Mouse (Mus musculus) macrophage (primary cell): ENCODE data around the gene Prkag2. TPM values are rescaled to one million over a fixed set of nuclear protein-coding genes. Genes with fewer than 3 reads are reported as not detected.

Source experiments
- H3K27ac ChIP-seq: fragments of 350-480 bp; formaldehyde crosslinking; 2 replicates; pipeline ENCODE4 v1.9.0; 2021
- H3K36me3 ChIP-seq: fragments of 350-480 bp; formaldehyde crosslinking; 2 replicates; pipeline ENCODE4 v1.9.0; 2021; ENCODE audit errors: inconsistent target
- H3K4me3 ChIP-seq: fragments of 350-480 bp; formaldehyde crosslinking; 2 replicates; pipeline ENCODE4 v1.9.0; 2021; ENCODE audit errors: inconsistent target
- H3K79me2 ChIP-seq: fragments of 350-480 bp; formaldehyde crosslinking; 2 replicates; pipeline ENCODE4 v1.9.0; 2021; ENCODE audit errors: inconsistent target
- WGBS: methylation state at CpG from one replicate; pipeline ENCODE4 v1.1.7; 2026; ENCODE audit warnings: inconsistent platforms; ENCODE audit not compliant: missing documents; 5-methylcytosine and 5-hydroxymethylcytosine counted together
- polyA plus RNA-seq: library from polyadenylated mRNA; stranded (reverse); fragments of 250-400 nt; gene quantifications from 3 replicates; pipeline ENCODE4 v1.2.4, GENCODE M21; 2018; ENCODE audit warnings: inconsistent platforms

The Prkag2 gene
- polyA plus RNA-seq, 1 experiment from 2014 or later: 28.2 TPM

DNA sequence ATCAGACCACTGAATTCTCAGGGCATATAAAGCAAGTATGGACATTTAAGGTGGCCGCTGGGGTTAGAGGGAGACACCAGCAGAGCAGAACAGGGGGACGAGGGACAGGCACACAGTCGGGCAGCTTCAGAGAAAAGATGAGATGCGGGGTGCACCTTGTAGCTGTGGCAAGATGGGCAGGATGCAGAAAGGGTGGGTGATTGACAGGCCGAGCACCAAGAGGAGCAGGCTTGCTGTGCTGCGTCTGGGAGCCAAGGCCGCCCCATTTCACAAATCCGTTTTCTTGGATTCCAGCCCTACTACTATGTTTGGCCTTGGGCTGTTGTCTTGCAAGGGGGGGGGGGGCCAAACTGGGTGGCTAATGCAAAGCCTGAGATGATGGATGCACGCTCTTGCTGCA is 195.5 kb downstream of the Prkag2 start:
- no peak overlapping the region for H3K4me3 ChIP-seq
- H3K36me3 ChIP-seq: no peaks in the 10 kb centered on the region
- H3K27ac ChIP-seq: no peak overlapping the region
- H3K79me2 ChIP-seq: no peaks in the 10 kb centered on the region
- 93% methylated on average over 9 of the region's 9 CpGs for whole genome bisulfite sequencing

DNA sequence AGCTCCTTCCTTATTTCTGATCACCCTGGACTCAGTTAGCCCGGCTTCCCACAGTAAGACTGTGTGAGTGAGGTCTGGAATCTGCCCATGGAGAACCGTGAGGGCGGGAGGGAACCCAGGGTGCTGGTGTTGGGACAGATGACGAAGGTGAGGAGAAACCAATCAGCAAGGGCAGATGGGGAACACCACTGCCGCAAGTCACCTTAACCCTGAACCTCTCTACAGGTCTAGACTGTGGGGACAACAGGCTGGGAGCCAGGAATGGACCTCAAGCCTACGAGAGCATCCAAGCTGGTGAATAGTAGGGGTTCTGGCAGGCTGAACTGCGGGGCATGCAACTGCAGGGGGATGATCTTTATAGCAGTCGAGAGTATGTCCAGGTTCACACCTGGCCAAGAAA is 196.0 kb downstream of the Prkag2 start:
- Histone ChIP-seq H3K4me3 (no peak overlapping the region), H3K27ac (no peak overlapping the region), H3K36me3 (no peaks in the 10 kb centered on the region), H3K79me2 (no peaks in the 10 kb centered on the region)
- WGBS: 97% methylated on average over 8 of the region's 8 CpGs

DNA sequence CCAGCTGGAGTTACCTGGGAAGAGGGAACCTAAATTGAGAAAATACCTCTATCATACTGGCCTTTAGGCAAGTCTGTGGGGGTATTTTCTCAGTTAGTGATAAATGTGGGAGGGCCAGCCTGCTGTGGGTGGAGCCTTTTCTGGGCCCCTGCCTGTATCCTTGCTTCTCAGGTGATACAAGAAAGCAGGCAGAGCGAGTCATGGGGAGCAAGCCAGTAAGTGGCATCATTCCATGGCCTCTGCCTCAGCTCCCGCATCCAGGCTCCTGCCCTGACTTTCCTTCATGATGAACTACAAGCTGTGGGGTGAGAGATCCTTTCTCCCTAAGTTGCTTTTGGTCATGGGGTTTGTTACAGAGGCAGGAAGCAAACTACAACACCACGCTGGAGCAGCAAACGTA is 196.4 kb downstream of the Prkag2 start:
- H3K4me3 ChIP-seq: no peak overlapping the region
- 97% methylated on average over 4 of the region's 4 CpGs for WGBS
- no peak overlapping the region for H3K27ac ChIP-seq
- H3K79me2 ChIP-seq: no peaks in the 10 kb centered on the region
- H3K36me3 ChIP-seq: no peaks in the 10 kb centered on the region

DNA sequence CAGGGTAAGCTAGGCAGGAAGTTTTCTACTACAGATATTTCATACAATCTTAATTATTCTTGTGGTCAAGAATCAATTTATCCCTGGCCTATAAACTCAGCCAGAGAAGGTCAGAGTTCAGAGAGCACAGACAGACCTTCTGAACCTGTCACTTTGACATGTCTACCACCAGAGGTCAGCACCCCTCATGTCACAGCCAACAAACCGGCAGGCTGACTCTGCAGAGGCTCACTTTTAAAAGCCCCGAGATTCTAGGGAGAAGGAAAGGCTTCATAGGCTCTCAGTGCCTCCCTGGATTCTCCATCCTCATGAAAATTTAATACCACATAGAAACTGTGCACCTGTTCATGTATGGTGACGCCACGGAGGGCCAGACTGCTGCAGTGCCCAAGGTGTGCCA is 197.6 kb downstream of the Prkag2 start:
- no peak overlapping the region for H3K27ac ChIP-seq
- 58% methylated on average over 4 of the region's 4 CpGs for WGBS
- no peak overlapping the region for H3K4me3 ChIP-seq
- H3K36me3 ChIP-seq: no peaks in the 10 kb centered on the region
- H3K79me2 ChIP-seq: no peaks in the 10 kb centered on the region

DNA sequence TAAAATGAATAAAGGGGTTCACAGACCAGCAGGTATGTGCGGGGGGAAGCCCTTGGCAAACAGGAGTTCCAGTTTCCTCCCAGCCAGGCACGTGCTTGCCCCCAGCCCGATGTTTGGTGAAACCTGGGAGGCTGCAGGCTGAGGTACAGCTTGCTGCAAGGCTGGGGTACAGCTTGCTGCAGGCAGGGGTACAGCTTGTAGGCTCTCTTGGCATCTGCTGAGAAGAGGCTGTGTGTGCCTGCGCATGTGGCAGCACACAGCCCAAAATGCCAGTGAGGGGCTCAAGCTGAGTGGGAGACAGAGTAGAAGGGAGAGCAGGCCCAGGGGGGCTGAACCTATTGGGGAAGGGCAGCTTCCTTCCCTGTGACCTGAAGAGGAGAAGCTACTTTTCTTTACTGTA is 204.8 kb downstream of the Prkag2 start:
- Histone ChIP-seq H3K4me3 (no peak overlapping the region), H3K36me3 (no peaks in the 10 kb centered on the region), H3K79me2 (no peaks in the 10 kb centered on the region), H3K27ac (no peak overlapping the region)
- 93% methylated on average over 4 of the region's 4 CpGs for WGBS

DNA sequence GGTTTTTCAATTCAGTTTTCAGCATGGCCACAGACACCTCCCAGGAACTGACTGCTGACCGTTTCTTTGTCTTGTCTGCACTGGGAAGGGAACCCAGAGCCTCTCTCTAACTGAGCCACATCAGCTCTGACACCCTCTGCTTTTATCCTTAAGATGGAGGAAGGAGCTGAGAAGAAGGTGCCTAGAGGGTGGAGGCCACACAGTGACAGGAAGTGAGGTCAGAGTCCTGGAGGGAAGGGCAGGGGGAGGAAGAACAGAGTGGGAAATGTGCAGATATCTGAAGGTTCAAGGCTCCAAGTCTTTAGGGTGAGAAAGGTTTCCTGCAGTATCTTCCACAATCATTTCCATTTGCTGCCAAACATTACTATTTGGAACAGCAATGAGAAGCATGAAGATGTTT is 205.6 kb downstream of the Prkag2 start:
- H3K79me2 ChIP-seq: no peaks in the 10 kb centered on the region
- no peak overlapping the region for H3K4me3 ChIP-seq
- 46% methylated on average over 1 of the region's 1 CpGs for WGBS
- no peaks in the 10 kb centered on the region for H3K36me3 ChIP-seq
- no peak overlapping the region for H3K27ac ChIP-seq

DNA sequence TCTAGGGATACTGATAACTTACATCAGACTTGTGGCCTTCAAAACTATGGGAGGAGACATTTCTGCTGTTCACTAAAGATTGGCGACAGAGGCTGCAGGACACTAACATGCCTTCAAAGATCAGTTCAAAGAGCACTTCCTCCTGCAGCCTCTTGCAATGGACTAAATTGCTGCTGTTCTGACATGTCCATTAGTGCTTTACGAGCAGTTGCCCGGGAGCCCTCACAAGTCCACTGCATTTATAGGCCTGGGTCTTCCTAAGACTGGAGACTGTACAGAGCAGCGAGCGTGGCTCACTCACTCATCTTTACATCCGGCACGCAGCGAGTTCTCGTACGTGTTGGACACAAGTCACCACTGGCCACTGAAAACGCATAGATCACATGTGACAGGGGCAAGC is 208.0 kb downstream of the Prkag2 start:
- no peaks in the 10 kb centered on the region for H3K36me3 ChIP-seq
- WGBS: 91% methylated on average over 11 of the region's 11 CpGs

DNA sequence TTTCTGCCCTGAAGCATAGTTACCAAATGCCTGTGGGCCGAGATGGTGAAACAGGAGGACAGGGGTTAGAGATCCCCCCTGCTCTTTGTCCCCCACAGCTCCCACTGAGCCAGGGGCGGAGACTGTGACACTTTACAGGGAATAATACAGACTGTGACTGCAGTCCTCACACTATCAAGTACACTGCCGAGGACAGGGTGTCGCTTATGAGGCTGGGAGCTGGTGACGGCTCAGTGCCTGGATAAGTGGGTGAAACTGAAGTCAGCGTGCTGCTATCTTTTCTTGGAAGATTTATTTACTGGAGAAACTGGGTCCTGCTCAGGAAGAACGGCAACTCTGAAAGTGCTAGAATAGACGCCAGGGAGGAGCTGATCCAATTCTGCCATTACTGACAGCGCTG is 210.6 kb downstream of the Prkag2 start:
- H3K36me3 ChIP-seq: 0 out of 2 replicates have a peak, but pooled peaks cover 7% of the 10 kb centered on the region

More for the DNA sequence above, 208.0 kb downstream of the Prkag2 start:
- Histone ChIP-seq H3K4me3 (no peak overlapping the region), H3K79me2 (no peaks in the 10 kb centered on the region), H3K27ac (no peak overlapping the region)

DNA sequence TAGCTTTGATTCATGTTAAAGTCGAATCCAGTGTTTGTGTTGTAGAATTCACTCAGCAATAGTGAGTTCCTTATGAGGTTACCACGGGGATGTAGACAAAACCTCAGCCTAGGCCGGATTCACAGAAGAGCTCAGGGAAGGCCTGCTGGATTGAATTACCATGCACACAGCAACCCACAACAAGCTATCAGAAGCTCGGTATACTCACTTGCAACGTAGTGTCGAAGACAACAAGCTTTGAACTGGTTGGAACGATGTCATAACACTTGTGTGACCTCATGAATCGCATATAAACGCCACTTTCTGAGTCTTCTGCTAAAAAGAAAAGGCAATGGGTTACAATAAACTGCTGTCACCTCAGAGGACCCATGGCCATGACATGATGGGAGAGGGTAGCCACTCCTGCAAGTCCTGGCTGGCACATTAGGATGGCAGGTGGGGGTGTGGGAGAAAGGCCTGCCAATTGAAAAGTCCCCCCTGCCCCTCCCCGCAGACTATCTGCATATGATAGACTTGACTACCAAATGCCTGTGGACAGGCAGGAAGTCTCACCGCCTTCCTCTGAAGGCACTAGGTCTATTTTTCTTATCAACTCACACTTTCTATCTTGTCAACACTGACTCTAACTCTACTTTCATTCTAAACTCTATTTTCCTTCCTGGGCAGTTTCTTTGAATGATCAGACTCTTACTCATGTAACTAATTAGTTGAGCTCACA is 211.4 kb downstream of the Prkag2 start:
- 96% methylated on average over 10 of the region's 11 CpGs for WGBS
- H3K79me2 ChIP-seq: no peaks in the 10 kb centered on the region
- no peak overlapping the region for H3K4me3 ChIP-seq
- no peak overlapping the region for H3K27ac ChIP-seq
- 0 out of 2 replicates have a peak, but pooled peaks cover 7% of the 10 kb centered on the region for H3K36me3 ChIP-seq

More for the DNA sequence above, 210.6 kb downstream of the Prkag2 start:
- Histone ChIP-seq H3K79me2 (no peaks in the 10 kb centered on the region), H3K4me3 (no peak overlapping the region), H3K27ac (no peak overlapping the region)
- WGBS: 96% methylated on average over 9 of the region's 9 CpGs

DNA sequence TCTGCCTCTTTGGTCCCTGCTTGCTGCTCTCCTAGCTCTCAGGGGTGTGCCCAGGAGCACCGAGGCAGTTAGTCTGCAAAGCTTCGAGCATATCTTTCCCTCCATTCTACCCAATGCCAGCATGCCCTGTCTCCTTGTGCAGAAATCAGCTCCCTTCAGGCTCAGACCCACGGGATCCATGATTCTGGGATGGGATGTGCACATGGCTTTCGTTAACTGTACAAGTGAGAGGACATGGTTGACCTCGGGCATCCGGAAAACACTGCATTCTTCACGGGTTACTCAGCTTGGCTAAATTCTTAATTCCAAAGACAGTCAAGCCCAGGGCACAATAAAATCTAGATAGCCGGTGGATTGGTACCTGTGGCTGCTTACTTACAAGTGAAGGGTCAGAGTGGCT is 213.2 kb downstream of the Prkag2 start:
- no peaks in the 10 kb centered on the region for H3K79me2 ChIP-seq
- 94% methylated on average over 8 of the region's 8 CpGs for WGBS
- H3K27ac ChIP-seq: no peak overlapping the region
- H3K4me3 ChIP-seq: no peak overlapping the region
- 0 out of 2 replicates have a peak, but pooled peaks cover 7% of the 10 kb centered on the region for H3K36me3 ChIP-seq

DNA sequence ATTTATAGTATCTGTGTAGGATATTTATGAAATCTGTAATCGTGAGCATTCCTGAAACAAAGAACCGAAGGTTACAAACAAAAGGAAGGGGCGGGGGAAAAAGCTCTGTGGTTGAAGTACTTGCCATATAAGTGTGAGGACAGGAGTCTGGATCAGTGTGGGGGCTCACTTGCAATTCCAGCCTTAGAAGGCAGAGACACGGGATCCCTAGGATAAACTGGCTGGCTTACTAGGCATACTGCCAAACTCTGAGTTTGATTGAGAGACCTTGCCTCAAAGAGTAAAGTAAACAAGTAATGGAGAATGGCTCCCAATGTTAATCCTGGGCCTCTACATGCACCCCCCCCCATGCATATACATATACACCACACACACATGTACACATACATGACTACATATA is 221.7 kb downstream of the Prkag2 start:
- Histone ChIP-seq H3K27ac (no peak overlapping the region), H3K36me3 (no peaks in the 10 kb centered on the region), H3K4me3 (no peak overlapping the region), H3K79me2 (no peaks in the 10 kb centered on the region)
- 98% methylated on average over 4 of the region's 4 CpGs for WGBS

DNA sequence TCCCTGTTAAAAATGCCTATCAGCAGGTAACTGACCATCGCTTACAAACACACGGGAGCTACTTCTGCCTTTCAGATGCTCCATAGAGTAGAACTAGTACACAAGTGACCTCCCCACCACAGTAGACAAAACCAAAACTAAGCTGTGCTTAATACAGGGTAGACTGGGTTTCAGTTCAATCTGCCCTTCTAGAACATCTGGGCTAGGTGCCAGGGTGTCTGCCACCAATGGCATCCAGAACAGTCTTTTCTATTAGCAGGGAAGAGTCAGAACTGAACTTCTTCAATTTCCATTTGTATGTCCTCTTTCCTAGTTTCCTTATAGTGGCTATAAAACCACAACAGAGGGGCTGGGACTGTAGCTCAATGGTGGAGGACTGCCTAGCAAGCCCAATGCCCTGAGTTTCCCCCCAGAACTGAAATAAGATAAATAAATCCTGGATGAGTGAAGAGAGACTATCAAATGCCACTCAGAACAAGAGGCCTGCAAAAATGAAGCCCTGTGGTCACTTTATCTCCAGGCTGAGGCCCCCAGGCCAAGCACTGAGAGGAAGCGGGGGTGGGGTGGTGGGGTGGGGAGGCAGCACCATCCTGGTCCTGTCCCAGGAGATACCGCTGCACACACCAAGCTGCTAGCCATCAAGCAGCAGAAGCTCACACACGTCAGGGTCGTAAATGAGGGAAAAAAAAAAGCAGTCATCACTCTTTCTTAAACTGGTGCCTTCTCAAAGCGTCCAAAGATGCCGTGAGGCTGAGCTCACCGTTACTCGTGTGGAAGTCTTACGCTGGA is 222.4 kb downstream of the Prkag2 start:
- no peaks in the 10 kb centered on the region for H3K36me3 ChIP-seq
- H3K27ac ChIP-seq: no peak overlapping the region

DNA sequence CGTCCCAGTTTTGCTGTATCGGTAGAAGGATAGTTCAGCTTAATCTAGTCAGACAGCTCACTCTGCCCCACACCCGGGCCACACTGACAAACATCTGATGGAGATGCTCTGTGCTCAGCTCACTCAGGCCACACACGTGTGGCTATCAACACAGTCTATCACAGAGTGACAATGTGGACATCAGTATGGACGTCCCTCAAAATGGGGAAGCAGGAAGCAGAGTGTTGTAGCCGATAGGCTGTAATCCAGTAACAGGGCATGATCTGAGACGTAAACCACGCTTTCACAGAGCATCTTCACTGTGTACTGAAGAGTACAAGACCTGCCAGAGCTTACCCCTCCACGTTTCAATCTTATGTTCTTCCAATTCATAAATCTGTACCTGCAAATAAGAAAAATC is 223.8 kb downstream of the Prkag2 start:
- H3K27ac ChIP-seq: no peak overlapping the region
- no peaks in the 10 kb centered on the region for H3K36me3 ChIP-seq
- H3K79me2 ChIP-seq: no peaks in the 10 kb centered on the region
- H3K4me3 ChIP-seq: no peak overlapping the region
- WGBS: 84% methylated on average over 9 of the region's 9 CpGs

More for the DNA sequence above, 222.4 kb downstream of the Prkag2 start:
- Histone ChIP-seq H3K79me2 (no peaks in the 10 kb centered on the region), H3K4me3 (no peak overlapping the region)
- WGBS: 86% methylated on average over 8 of the region's 11 CpGs

DNA sequence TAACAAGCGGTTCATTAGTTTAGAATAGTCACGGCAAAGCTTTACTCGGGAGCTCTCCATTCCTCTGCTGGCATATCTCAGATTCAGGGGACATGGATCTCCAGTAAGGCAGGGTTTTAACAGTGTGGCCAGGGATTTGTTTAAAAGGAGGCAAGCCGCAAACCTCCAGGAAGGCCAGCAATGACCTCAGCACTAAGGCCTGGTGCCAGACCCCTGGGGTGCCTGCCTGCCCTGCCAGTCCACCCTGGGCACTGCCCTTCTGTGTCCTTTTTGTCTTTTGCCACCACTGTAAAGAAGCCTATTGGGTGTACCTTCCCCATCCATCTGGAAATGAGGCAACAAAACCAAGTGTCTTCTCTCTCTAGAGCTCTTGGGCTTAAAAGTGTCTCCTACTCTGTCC is 226.3 kb downstream of the Prkag2 start:
- Histone ChIP-seq H3K79me2 (no peaks in the 10 kb centered on the region), H3K4me3 (no peak overlapping the region), H3K27ac (no peak overlapping the region), H3K36me3 (no peaks in the 10 kb centered on the region)
- WGBS: 100% methylated on average over 4 of the region's 4 CpGs

DNA sequence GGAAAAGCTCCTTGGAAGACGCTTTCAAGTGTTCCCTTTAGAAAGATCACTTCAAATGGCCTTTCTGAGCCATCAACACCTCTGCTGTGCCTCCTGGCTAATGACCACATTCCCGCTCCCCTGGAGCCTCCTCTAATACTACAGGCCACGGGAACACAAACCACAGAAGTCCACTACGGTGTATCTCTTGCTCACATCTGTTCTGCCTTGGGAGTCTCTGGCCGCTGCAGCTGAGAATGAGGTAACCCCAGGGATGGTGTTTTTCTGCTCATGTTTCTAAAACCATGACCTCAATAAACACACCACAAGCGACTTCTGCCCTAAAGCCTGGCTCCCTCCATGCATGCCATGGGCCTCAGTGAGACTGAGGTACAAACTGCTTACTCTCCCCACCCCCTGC is 227.2 kb downstream of the Prkag2 start:
- Histone ChIP-seq H3K4me3 (no peak overlapping the region), H3K36me3 (no peaks in the 10 kb centered on the region), H3K79me2 (no peaks in the 10 kb centered on the region), H3K27ac (no peak overlapping the region)
- WGBS: 88% methylated on average over 6 of the region's 6 CpGs
